Mouse (Mus musculus) layer of hippocampus, adult 11-12 months (tissue): ENCODE data around the gene Aqp12.
"Not testable (repeated sequence)": the region's sequence is repeated elsewhere in the genome, so short reads cannot be mapped to it uniquely, and the experiment has no call there.

Experiments used
- DNase-seq: peaks from one replicate; pipeline ENCODE4 v3.0.0; 2022; ENCODE audit warnings: low spot score

The Aqp12 gene

GRCm38 (mm10) chr1:93006061-93006460 lies at the start of gene Aqp12:
Gene Aqp12 (plus strand): TSS chr1:93006334.
- DNase-seq = no peak

- DNase-seq = peak; percentile 77
Measured at GRCm38 (mm10) chr1:92956571-92957335, 49.4 kb upstream of the Aqp12 start.

- no peak for DNase-seq
Measured at GRCm38 (mm10) chr1:92958999-92959398, 47.1 kb upstream of the Aqp12 start.

- not testable (repeated sequence) for DNase-seq
Measured at GRCm38 (mm10) chr1:92970791-92971190, 35.3 kb upstream of the Aqp12 start.

- DNase-seq = no peak
Measured at GRCm38 (mm10) chr1:92971879-92972795, 34.0 kb upstream of the Aqp12 start.

GRCm38 (mm10) chr1:92972854-92973253 lies 33.3 kb upstream of the Aqp12 start:
- DNase-seq = peak; percentile 57

- DNase-seq = no peak
Measured at GRCm38 (mm10) chr1:92976141-92976566, 30.0 kb upstream of the Aqp12 start.

GRCm38 (mm10) chr1:92978645-92979044 lies 27.5 kb upstream of the Aqp12 start:
- no peak for DNase-seq

GRCm38 (mm10) chr1:92979073-92979602 lies 27.0 kb upstream of the Aqp12 start:
- no peak for DNase-seq

GRCm38 (mm10) chr1:92981056-92981845 lies 24.9 kb upstream of the Aqp12 start:
- no peak for DNase-seq

- DNase-seq = no peak
Measured at GRCm38 (mm10) chr1:92982931-92983605, 23.1 kb upstream of the Aqp12 start.

- DNase-seq = no peak
Measured at GRCm38 (mm10) chr1:92984999-92985398, 21.1 kb upstream of the Aqp12 start.

- no peak for DNase-seq
Measured at GRCm38 (mm10) chr1:92988894-92989293, 17.2 kb upstream of the Aqp12 start.

- DNase-seq = no peak
Measured at GRCm38 (mm10) chr1:92989891-92990290, 16.2 kb upstream of the Aqp12 start.

GRCm38 (mm10) chr1:92992214-92992855 lies 13.8 kb upstream of the Aqp12 start:
- no peak for DNase-seq

GRCm38 (mm10) chr1:92992880-92993279 lies 13.3 kb upstream of the Aqp12 start:
- no peak for DNase-seq

GRCm38 (mm10) chr1:93009196-93009595 lies 3.1 kb downstream of the Aqp12 start:
- no peak for DNase-seq

GRCm38 (mm10) chr1:93010731-93011130 lies 4.6 kb downstream of the Aqp12 start:
- DNase-seq = no peak

GRCm38 (mm10) chr1:93012103-93012585 lies 6.0 kb downstream of the Aqp12 start:
- no peak for DNase-seq

GRCm38 (mm10) chr1:93013367-93013766 lies 7.2 kb downstream of the Aqp12 start:
- no peak for DNase-seq

- DNase-seq = peak; percentile 85
Measured at GRCm38 (mm10) chr1:93014460-93014859, 8.3 kb downstream of the Aqp12 start.
